Mouse (Mus musculus) ES-Bruce4 (cell line): ENCODE data around the gene 4930432K21Rik.

Experiments used
- EP300 ChIP-seq: IDR thresholded peaks from 2 replicates; pipeline ENCODE4 v1.6.1; 2011; ENCODE audit warnings: low read depth, low read length; ENCODE audit not compliant: insufficient read depth
- POLR2A ChIP-seq: IDR thresholded peaks from one replicate; pipeline ENCODE4 v1.8.1; 2011; ENCODE audit warnings: low read length; ENCODE audit not compliant: insufficient read depth

- TF ChIP-seq POLR2A (no peak), EP300 (no peak)
Observed at GRCm38 (mm10) chr8:84098376-84098775, 49.4 kb upstream of the 4930432K21Rik start.
